Mouse (Mus musculus): ENCODE measurements around the gene Dmrtb1. TPM values are rescaled to one million over a fixed set of nuclear protein-coding genes. Genes with fewer than 3 reads are reported as not detected.

Dmrtb1 gene
- polyA plus RNA-seq, 1 experiment from 2014 or later = 0.08 TPM

DNA sequence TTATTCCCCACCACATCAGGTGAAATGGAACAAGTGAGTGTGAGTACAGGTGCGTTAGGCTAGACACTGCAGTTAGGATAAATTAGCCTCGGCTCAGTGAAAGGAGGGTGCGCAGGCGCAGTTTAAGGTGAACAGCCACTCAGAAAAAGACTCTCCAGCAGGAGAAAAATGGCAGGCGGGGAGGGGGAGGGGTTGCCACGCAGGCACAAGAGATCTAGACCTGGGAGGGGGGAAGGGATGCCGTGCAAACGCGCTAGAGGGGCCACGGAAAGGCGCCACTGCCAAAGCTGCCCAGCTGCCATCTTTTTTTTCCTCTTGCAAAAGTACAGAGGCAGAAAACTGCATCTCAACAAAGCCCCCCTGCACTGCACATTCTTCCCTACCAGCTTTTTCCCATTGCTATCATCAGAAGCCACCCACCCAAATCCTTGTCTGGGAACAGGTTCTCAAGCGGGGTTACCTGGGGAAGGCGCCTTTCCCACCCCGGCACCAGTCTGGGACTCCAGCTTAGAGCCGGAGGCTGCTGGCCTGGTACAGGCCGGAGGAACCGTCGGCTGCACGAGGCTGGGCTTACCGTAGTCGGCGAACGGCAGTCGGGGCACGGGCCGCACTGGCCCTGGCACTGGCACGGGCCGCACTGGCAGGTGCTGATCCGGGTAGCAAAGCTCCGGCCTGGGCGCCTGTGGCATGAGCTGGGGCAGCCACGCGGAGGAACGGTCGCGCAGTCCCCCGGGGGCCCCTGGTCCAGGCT lies 849 bp downstream of the Dmrtb1 start:
- Histone ChIP-seq H3K36me3 (ENCODE audit: insufficient read depth, low read length) (no peaks in the 10 kb centered on the region), H3K9me3 (ENCODE audit: low read length) (no peaks in the 10 kb centered on the region), H3K4me3 (ENCODE audit: low read depth, low read length) (no peak overlapping the region), H3K4me1 (ENCODE audit: insufficient read depth, low read depth, low read length) (no peaks in the 10 kb centered on the region), H3K4me2 (replicated peaks; ENCODE audit: low read depth, low read length) (no peak overlapping the region), H3K27ac (ENCODE audit: low read length) (no peak overlapping the region), H3K9ac (replicated peaks; ENCODE audit: low read depth) (no peak overlapping the region), H3K27me3 (replicated peaks; ENCODE audit: insufficient read depth, low read length) (no peaks in the 10 kb centered on the region)
- 87% methylated on average over 37 of the region's 37 CpGs for WGBS
- ATAC-seq (no peak), DNase-seq (ENCODE audit: low spot score) (no peak)
- TF ChIP-seq CTCF (IDR thresholded peaks at IDR 0.05) (no peak), EP300 (IDR thresholded peaks at IDR 0.05) (no peak)

- Histone ChIP-seq H3K27ac (ENCODE audit: low read length) (no peak overlapping the region), H3K27me3 (replicated peaks; ENCODE audit: insufficient read depth, low read length) (no peaks in the 10 kb centered on the region), H3K4me1 (ENCODE audit: insufficient read depth, low read depth, low read length) (no peaks in the 10 kb centered on the region), H3K4me2 (replicated peaks; ENCODE audit: low read depth, low read length) (no peak overlapping the region), H3K9ac (replicated peaks; ENCODE audit: low read depth) (no peak overlapping the region), H3K36me3 (ENCODE audit: insufficient read depth, low read length) (no peaks in the 10 kb centered on the region), H3K9me3 (ENCODE audit: low read length) (no peaks in the 10 kb centered on the region), H3K4me3 (ENCODE audit: low read depth, low read length) (no peak overlapping the region)
- ATAC-seq (no peak), DNase-seq (ENCODE audit: low spot score) (no peak)
- WGBS = 43% methylated on average over 9 of the region's 9 CpGs
- TF ChIP-seq CTCF (IDR thresholded peaks at IDR 0.05) = no peak
- no peak for TF ChIP-seq EP300 (IDR thresholded peaks at IDR 0.05)
Measured at GRCm38 (mm10) chr4:107681099-107681849, 2.8 kb downstream of the Dmrtb1 start.

GRCm38 (mm10) chr4:107680311-107681098 lies 3.5 kb downstream of the Dmrtb1 start:
- no peaks in the 10 kb centered on the region for H3K9me3 ChIP-seq (ENCODE audit: low read length)
- H3K36me3 ChIP-seq (ENCODE audit: insufficient read depth, low read length) = no peaks in the 10 kb centered on the region
- H3K27ac ChIP-seq (ENCODE audit: low read length) = no peak overlapping the region
- 30% methylated on average over 15 of the region's 15 CpGs for WGBS
- H3K9ac ChIP-seq (replicated peaks; ENCODE audit: low read depth) = no peak overlapping the region
- H3K4me1 ChIP-seq (ENCODE audit: insufficient read depth, low read depth, low read length) = no peaks in the 10 kb centered on the region
- no peaks in the 10 kb centered on the region for H3K27me3 ChIP-seq (replicated peaks; ENCODE audit: insufficient read depth, low read length)
- no peak overlapping the region for H3K4me2 ChIP-seq (replicated peaks; ENCODE audit: low read depth, low read length)
- TF ChIP-seq EP300 (IDR thresholded peaks at IDR 0.05) (no peak), CTCF (IDR thresholded peaks at IDR 0.05) (no peak)
- ATAC-seq (no peak), DNase-seq (ENCODE audit: low spot score) (no peak)
- no peak overlapping the region for H3K4me3 ChIP-seq (ENCODE audit: low read depth, low read length)

GRCm38 (mm10) chr4:107675645-107676044 lies 8.4 kb downstream of the Dmrtb1 start:
- no peak overlapping the region for H3K9ac ChIP-seq (replicated peaks; ENCODE audit: low read depth)
- no peak for ATAC-seq
- 0 out of 2 replicates have a peak, but pooled peaks cover 5% of the 10 kb centered on the region for H3K27me3 ChIP-seq (replicated peaks; ENCODE audit: insufficient read depth, low read length)
- 66% methylated on average over 10 of the region's 10 CpGs for WGBS
- no peaks in the 10 kb centered on the region for H3K4me1 ChIP-seq (ENCODE audit: insufficient read depth, low read depth, low read length)
- H3K27ac ChIP-seq (ENCODE audit: low read length) = no peak overlapping the region
- H3K4me2 ChIP-seq (replicated peaks; ENCODE audit: low read depth, low read length) = no peak overlapping the region
- no peaks in the 10 kb centered on the region for H3K9me3 ChIP-seq (ENCODE audit: low read length)
- no peak for DNase-seq (ENCODE audit: low spot score)
- no peaks in the 10 kb centered on the region for H3K36me3 ChIP-seq (ENCODE audit: insufficient read depth, low read length)
- TF ChIP-seq CTCF (IDR thresholded peaks at IDR 0.05) = no peak
- no peak for TF ChIP-seq EP300 (IDR thresholded peaks at IDR 0.05)
- H3K4me3 ChIP-seq (ENCODE audit: low read depth, low read length) = no peak overlapping the region

DNA sequence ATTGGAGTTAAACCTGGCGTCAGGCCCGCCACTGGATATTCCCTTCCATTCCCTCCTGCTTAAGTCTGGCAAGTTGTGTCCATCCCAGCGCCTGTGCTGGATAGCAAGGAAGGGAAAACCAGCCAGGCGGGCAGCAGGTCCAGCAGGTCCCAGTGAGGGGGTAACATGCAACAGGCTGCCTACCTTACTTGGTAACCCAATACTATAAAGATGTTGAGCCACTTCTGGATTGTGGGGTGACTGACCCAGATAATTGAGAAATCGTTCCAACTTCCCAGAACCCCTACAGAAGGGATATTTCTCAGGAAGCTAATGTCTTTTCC lies 9.7 kb downstream of the Dmrtb1 start:
- no peak for TF ChIP-seq CTCF (IDR thresholded peaks at IDR 0.05)
- no peak for TF ChIP-seq EP300 (IDR thresholded peaks at IDR 0.05)
- Histone ChIP-seq H3K9ac (replicated peaks; ENCODE audit: low read depth) (no peak overlapping the region), H3K4me1 (ENCODE audit: insufficient read depth, low read depth, low read length) (no peaks in the 10 kb centered on the region), H3K4me3 (ENCODE audit: low read depth, low read length) (no peak overlapping the region), H3K27ac (ENCODE audit: low read length) (no peak overlapping the region), H3K36me3 (ENCODE audit: insufficient read depth, low read length) (no peaks in the 10 kb centered on the region), H3K27me3 (replicated peaks; ENCODE audit: insufficient read depth, low read length) (0 out of 2 replicates have a peak, but pooled peaks cover 5% of the 10 kb centered on the region), H3K9me3 (ENCODE audit: low read length) (no peaks in the 10 kb centered on the region), H3K4me2 (replicated peaks; ENCODE audit: low read depth, low read length) (no peak overlapping the region)
- WGBS = 18% methylated on average over 5 of the region's 5 CpGs
- DNase-seq (ENCODE audit: low spot score) (no peak), ATAC-seq (no peak)

All from lung, postnatal 0 days (tissue).